Mouse (Mus musculus) heart, embryonic 15.5 days (tissue): ENCODE data around the gene Olfr94. TPM values are rescaled to one million over a fixed set of nuclear protein-coding genes. Genes with fewer than 3 reads are reported as not detected.
"Not testable (repeated sequence)": the region's sequence is repeated elsewhere in the genome, so short reads cannot be mapped to it uniquely, and the experiment has no call there.

Source experiments
- ATAC-seq: fragments of 200-750 bp; cut with Nextera tagmentation; replicated peaks from 2 replicates; pipeline ENCODE4 v1.8.0; 2017; ENCODE audit warnings: low read depth, moderate TSS enrichment; ENCODE audit not compliant: insufficient number of reproducible peaks, insufficient read depth, low FRiP score
- H3K27ac ChIP-seq: fragments of 300-500 bp; sonication (generic); 2 replicates; pipeline ENCODE4 v1.5.1; 2015; ENCODE audit warnings: mild to moderate bottlenecking, inconsistent platforms
- H3K27me3 ChIP-seq: fragments of 300-500 bp; sonication (generic); 2 replicates; pipeline ENCODE4 v1.6.1; 2015; ENCODE audit warnings: inconsistent platforms
- H3K36me3 ChIP-seq: fragments of 300-500 bp; sonication (generic); 2 replicates; pipeline ENCODE4 v1.6.1; 2015; ENCODE audit warnings: mild to moderate bottlenecking, inconsistent platforms
- H3K4me1 ChIP-seq: fragments of 300-500 bp; sonication (generic); replicated peaks from 2 replicates; pipeline ENCODE4 v1.6.1; 2015; ENCODE audit warnings: inconsistent platforms
- H3K4me2 ChIP-seq: fragments of 300-500 bp; sonication (generic); 2 replicates; pipeline ENCODE4 v1.6.1; 2015; ENCODE audit warnings: inconsistent platforms, mild to moderate bottlenecking, moderate library complexity
- H3K4me3 ChIP-seq: fragments of 300-500 bp; sonication (generic); 2 replicates; pipeline ENCODE4 v1.5.1; 2015; ENCODE audit warnings: mild to moderate bottlenecking, inconsistent platforms
- H3K9ac ChIP-seq: fragments of 300-500 bp; sonication (generic); 2 replicates; pipeline ENCODE4 v1.6.1; 2015; ENCODE audit warnings: mild to moderate bottlenecking, inconsistent platforms
- H3K9me3 ChIP-seq: fragments of 300-500 bp; sonication (generic); replicated peaks from 2 replicates; pipeline ENCODE4 v1.6.1; 2016; ENCODE audit warnings: inconsistent platforms
- WGBS: fragments of 180-500 bp; shearing (Covaris S2); methylation state at CpG from one replicate; pipeline ENCODE4 v1.1.7; 2015; ENCODE audit warnings: mixed read lengths; 5-methylcytosine and 5-hydroxymethylcytosine counted together
- polyA plus RNA-seq: library from polyadenylated mRNA; unstranded; fragments of >200 nt; fragmentation: Nextera tagmentation; extraction: Ambion mirVana; gene quantifications from 2 replicates; pipeline ENCODE4 v1.2.1, GENCODE M21; 2015

Gene Olfr94
- not detected in 2 replicates for polyA plus RNA-seq

GRCm38 (mm10) chr17:37200894-37201293 is at the start of gene Olfr94:
TSS of gene Olfr94 (minus strand) at chr17:37200994.
- Histone ChIP-seq H3K4me1 (peaks cover 11% of the 10 kb centered on the region), H3K36me3 (no peaks in the 10 kb centered on the region), H3K9ac (no peak within 1 kb of the TSS), H3K9me3 (no peaks in the 10 kb centered on the region), H3K27ac (no peak within 1 kb of the TSS), H3K4me3 (no peak within 1 kb of the TSS), H3K27me3 (peaks cover 43% of the 10 kb centered on the region), H3K4me2 (no peak within 1 kb of the TSS)
- WGBS: 78% methylated on average over 2 of the region's 2 CpGs
- no peak for ATAC-seq

- no peak for ATAC-seq
- WGBS: 10% methylated on average over 1 of the region's 1 CpGs
Observed at GRCm38 (mm10) chr17:37250544-37250943, 49.8 kb upstream of the Olfr94 start.

GRCm38 (mm10) chr17:37249460-37249859 is 48.7 kb upstream of the Olfr94 start:
- Histone ChIP-seq H3K4me1 (no peaks in the 10 kb centered on the region), H3K36me3 (no peaks in the 10 kb centered on the region), H3K4me2 (no peak overlapping the region), H3K9ac (no peak overlapping the region), H3K27ac (no peak overlapping the region), H3K27me3 (no peaks in the 10 kb centered on the region), H3K4me3 (no peak overlapping the region), H3K9me3 (no peaks in the 10 kb centered on the region)
- no peak for ATAC-seq

More at GRCm38 (mm10) chr17:37250544-37250943, 49.8 kb upstream of the Olfr94 start:
- Histone ChIP-seq H3K4me1 (no peaks in the 10 kb centered on the region), H3K9me3 (no peaks in the 10 kb centered on the region), H3K9ac (no peak overlapping the region), H3K4me2 (no peak overlapping the region), H3K27ac (no peak overlapping the region), H3K36me3 (no peaks in the 10 kb centered on the region), H3K27me3 (no peaks in the 10 kb centered on the region), H3K4me3 (no peak overlapping the region)

- WGBS: 22% methylated on average over 5 of the region's 5 CpGs
- Histone ChIP-seq H3K4me3 (no peak overlapping the region), H3K36me3 (no peaks in the 10 kb centered on the region), H3K9me3 (no peaks in the 10 kb centered on the region), H3K27ac (no peak overlapping the region), H3K9ac (no peak overlapping the region), H3K27me3 (no peaks in the 10 kb centered on the region), H3K4me2 (no peak overlapping the region), H3K4me1 (no peaks in the 10 kb centered on the region)
- ATAC-seq: no peak
Observed at GRCm38 (mm10) chr17:37246715-37247114, 45.9 kb upstream of the Olfr94 start.

GRCm38 (mm10) chr17:37242198-37242597 is 41.4 kb upstream of the Olfr94 start:
- no peaks in the 10 kb centered on the region for H3K27me3 ChIP-seq
- 50% methylated on average over 3 of the region's 3 CpGs for WGBS
- no peaks in the 10 kb centered on the region for H3K4me1 ChIP-seq
- H3K9ac ChIP-seq: no peak overlapping the region
- H3K4me2 ChIP-seq: no peak overlapping the region
- H3K27ac ChIP-seq: no peak overlapping the region
- ATAC-seq: no peak
- H3K9me3 ChIP-seq: no peaks in the 10 kb centered on the region
- no peak overlapping the region for H3K4me3 ChIP-seq
- no peaks in the 10 kb centered on the region for H3K36me3 ChIP-seq

GRCm38 (mm10) chr17:37237230-37237629 is 36.4 kb upstream of the Olfr94 start, which contains the start of gene Olfr97:
TSS of gene Olfr97 (minus strand) at chr17:37237330.
- not testable (repeated sequence) for ATAC-seq, H3K9ac ChIP-seq, H3K4me3 ChIP-seq, H3K27me3 ChIP-seq, H3K4me1 ChIP-seq, H3K27ac ChIP-seq, H3K36me3 ChIP-seq, H3K4me2 ChIP-seq, H3K9me3 ChIP-seq
- WGBS: 67% methylated on average over 2 of the region's 2 CpGs

- Histone ChIP-seq H3K4me3 (no peak overlapping the region), H3K4me1 (no peaks in the 10 kb centered on the region), H3K9ac (no peak overlapping the region), H3K27me3 (no peaks in the 10 kb centered on the region), H3K27ac (no peak overlapping the region), H3K4me2 (no peak overlapping the region), H3K36me3 (no peaks in the 10 kb centered on the region), H3K9me3 (no peaks in the 10 kb centered on the region)
- WGBS: 25% methylated on average over 1 of the region's 1 CpGs
- no peak for ATAC-seq
Observed at GRCm38 (mm10) chr17:37221879-37222278, 21.1 kb upstream of the Olfr94 start.

GRCm38 (mm10) chr17:37219846-37220245 is 19.1 kb upstream of the Olfr94 start, which contains the start of gene Olfr96:
TSS of gene Olfr96 (plus strand) at chr17:37220146.
- Histone ChIP-seq H3K4me2 (no peak within 1 kb of the TSS), H3K4me3 (no peak within 1 kb of the TSS), H3K27me3 (no peaks in the 10 kb centered on the region), H3K36me3 (no peaks in the 10 kb centered on the region), H3K27ac (no peak within 1 kb of the TSS), H3K9ac (no peak within 1 kb of the TSS), H3K9me3 (no peaks in the 10 kb centered on the region), H3K4me1 (no peaks in the 10 kb centered on the region)
- WGBS: 48% methylated on average over 4 of the region's 4 CpGs
- ATAC-seq: no peak

- no peaks in the 10 kb centered on the region for H3K9me3 ChIP-seq
- no peaks in the 10 kb centered on the region for H3K4me1 ChIP-seq
- no peak overlapping the region for H3K27ac ChIP-seq
- no peak for ATAC-seq
- no peaks in the 10 kb centered on the region for H3K27me3 ChIP-seq
- H3K4me3 ChIP-seq: no peak overlapping the region
- H3K4me2 ChIP-seq: no peak overlapping the region
- no peak overlapping the region for H3K9ac ChIP-seq
- WGBS: 75% methylated on average over 3 of the region's 3 CpGs
- H3K36me3 ChIP-seq: no peaks in the 10 kb centered on the region
Observed at GRCm38 (mm10) chr17:37218486-37218885, 17.7 kb upstream of the Olfr94 start.

- 67% methylated on average over 3 of the region's 3 CpGs for WGBS
- no peak within 1 kb of the TSS for H3K9ac ChIP-seq
- H3K27me3 ChIP-seq: peaks cover 22% of the 10 kb centered on the region
- H3K4me1 ChIP-seq: peaks cover 5% of the 10 kb centered on the region; the same call in 1 of the 2 replicates
- H3K9me3 ChIP-seq: no peaks in the 10 kb centered on the region
- H3K4me3 ChIP-seq: no peak within 1 kb of the TSS
- no peak for ATAC-seq
- H3K4me2 ChIP-seq: no peak within 1 kb of the TSS
- H3K27ac ChIP-seq: no peak within 1 kb of the TSS
- H3K36me3 ChIP-seq: no peaks in the 10 kb centered on the region
Observed at GRCm38 (mm10) chr17:37213018-37213417, 12.2 kb upstream of the Olfr94 start, which contains the start of gene Olfr95. TSS of gene Olfr95 (minus strand) at chr17:37213118.

- ATAC-seq: no peak
- Histone ChIP-seq H3K36me3 (no peaks in the 10 kb centered on the region), H3K4me3 (peak overlapping the region; percentile 17), H3K27ac (no peak overlapping the region), H3K4me1 (peaks cover 5% of the 10 kb centered on the region; the same call in 1 of the 2 replicates), H3K4me2 (peak overlapping the region; percentile 55), H3K27me3 (peaks cover 26% of the 10 kb centered on the region), H3K9me3 (no peaks in the 10 kb centered on the region), H3K9ac (no peak overlapping the region)
- WGBS: 11% methylated on average over 40 of the region's 40 CpGs
Observed at GRCm38 (mm10) chr17:37210884-37211768, 10.3 kb upstream of the Olfr94 start.

GRCm38 (mm10) chr17:37203917-37204236 is 3.1 kb upstream of the Olfr94 start:
- no peak overlapping the region for H3K4me2 ChIP-seq
- H3K27me3 ChIP-seq: peaks cover 17% of the 10 kb centered on the region
- H3K9ac ChIP-seq: no peak overlapping the region
- 30% methylated on average over 3 of the region's 3 CpGs for WGBS
- ATAC-seq: no peak
- no peaks in the 10 kb centered on the region for H3K4me1 ChIP-seq
- no peaks in the 10 kb centered on the region for H3K36me3 ChIP-seq
- no peaks in the 10 kb centered on the region for H3K9me3 ChIP-seq
- no peak overlapping the region for H3K4me3 ChIP-seq
- H3K27ac ChIP-seq: no peak overlapping the region
